Comparison of ENCODE assay signal across 16 mouse cellular contexts in the genomic region with DNA sequence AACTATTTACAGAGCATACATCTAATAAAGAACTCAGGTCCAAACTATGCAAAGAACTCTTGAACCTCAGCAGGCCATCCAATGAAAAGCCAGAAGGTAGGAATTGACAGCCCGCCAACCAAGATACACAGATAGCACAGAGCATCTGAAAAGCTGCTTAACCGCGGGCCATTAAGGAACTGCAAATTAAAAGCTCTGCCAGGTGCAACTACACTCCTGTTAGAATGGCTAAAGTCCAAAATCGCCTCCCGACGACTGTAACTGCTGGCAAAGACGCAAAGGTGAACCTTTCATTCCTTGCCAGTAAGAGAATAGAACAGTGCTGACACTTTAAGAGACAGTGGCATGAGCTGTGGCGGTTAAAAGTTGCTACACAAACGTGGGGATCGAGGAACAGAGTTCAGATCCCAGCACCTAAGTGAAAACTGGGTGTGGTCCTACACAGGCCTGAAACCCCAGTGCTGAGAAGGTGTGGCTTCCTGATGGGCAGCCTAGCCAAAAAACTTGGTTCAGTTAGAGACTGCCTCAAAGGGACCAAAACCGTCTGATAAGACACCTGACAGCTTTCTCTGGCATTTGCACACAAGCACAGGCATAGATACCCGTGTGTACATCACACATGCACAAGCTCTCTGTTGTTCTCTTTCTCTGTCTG. TPM values are rescaled to one million over a fixed set of nuclear protein-coding genes. Genes with fewer than 3 reads are reported as not detected.
A peak's percentile ranks its signal among the peaks of the same experiment; 100 is the strongest.
DNase-seq lines count a peak whose midpoint lies in the region; ATAC-seq lines count a peak whose summit lies in the region.
"Had no signal": no experiment of that assay in that cellular context is flagged by ENCODE, and none has a peak within 500 bp of the region (broad histone marks: within the 10 kb centered on the region; RNA-seq: fewer than 3 reads in every experiment).

No protein-coding gene starts in this region.

- no peaks in the 10 kb centered on the region for H3K27me3 ChIP-seq in heart, embryonic 10.5 days (ENCODE audit: insufficient read depth, poor library complexity, severe bottlenecking)
- H3K27me3 ChIP-seq in midbrain, embryonic 11.5 days (ENCODE audit: control insufficient read depth, insufficient read depth, low read length): no peaks in the 10 kb centered on the region
- no peaks in the 10 kb centered on the region for H3K27me3 ChIP-seq in midbrain, embryonic 10.5 days (ENCODE audit: low read depth, poor library complexity, severe bottlenecking)
- H3K27me3 ChIP-seq: CH12.LX; limb, embryonic 13.5 days; lung, embryonic 15.5 days; neural tube, embryonic 13.5 days had no signal

- H3K4me3 ChIP-seq in heart, embryonic 10.5 days: no peak overlapping the region
- no peak overlapping the region for H3K4me3 ChIP-seq in midbrain, embryonic 11.5 days (ENCODE audit: low read depth, low read length)
- no peak overlapping the region for H3K4me3 ChIP-seq in midbrain, embryonic 10.5 days
- H3K4me3 ChIP-seq: limb, embryonic 13.5 days; lung, embryonic 15.5 days; neural tube, embryonic 13.5 days had no signal

- ATAC-seq in midbrain, embryonic 11.5 days (ENCODE audit: low FRiP score): no peak
- ATAC-seq in megakaryocyte-erythroid progenitor cell, adult 5-6 weeks (replicated peaks; ENCODE audit: low FRiP score, low TSS enrichment, poor library complexity, severe bottlenecking): peak; percentile 79
- ATAC-seq: activated CD4-positive, CD25-positive, alpha-beta regulatory T cell, adult 4 months had no signal

- H3K9me3 ChIP-seq in heart, embryonic 10.5 days: no peaks in the 10 kb centered on the region
- no peaks in the 10 kb centered on the region for H3K9me3 ChIP-seq in midbrain, embryonic 11.5 days (ENCODE audit: control insufficient read depth, low read length)
- no peaks in the 10 kb centered on the region for H3K9me3 ChIP-seq in midbrain, embryonic 10.5 days (replicated peaks)
- H3K9me3 ChIP-seq: limb, embryonic 13.5 days; lung, embryonic 15.5 days; neural tube, embryonic 13.5 days had no signal

- no peaks in the 10 kb centered on the region for H3K4me1 ChIP-seq in heart, embryonic 10.5 days
- H3K4me1 ChIP-seq in midbrain, embryonic 11.5 days (ENCODE audit: control insufficient read depth, insufficient read depth, low read length): no peaks in the 10 kb centered on the region
- H3K4me1 ChIP-seq in midbrain, embryonic 10.5 days: 0 out of 2 replicates have a peak, but pooled peaks cover 3% of the 10 kb centered on the region
- H3K4me1 ChIP-seq: lung, embryonic 15.5 days; neural tube, embryonic 13.5 days had no signal

- DNase-seq in heart, embryonic 10.5 days (ENCODE audit: low spot score): peak; percentile 47
- no peak for DNase-seq in heart, adult 8-10 months (ENCODE audit: low spot score)
- DNase-seq in midbrain, embryonic 11.5 days (ENCODE audit: low spot score, missing footprints): peak; percentile 17
- no peak for DNase-seq in midbrain, embryonic 10.5 days (ENCODE audit: low spot score)
- peak; percentile 46 for DNase-seq in yolk sac, embryonic 10.5 days (ENCODE audit: low spot score)
- DNase-seq in layer of hippocampus, postnatal 10 days (ENCODE audit: low spot score in 2 of 2): no peak
- DNase-seq in embryo, embryonic 10.5 days (ENCODE audit: low spot score): no peak
- DNase-seq: cerebellum, postnatal 14 days; gastrocnemius, postnatal 36 days; spleen, adult 18-20 months had no signal

- H3K9ac ChIP-seq in midbrain, embryonic 11.5 days (ENCODE audit: low read length): no peak overlapping the region
- H3K9ac ChIP-seq: limb, embryonic 13.5 days; lung, embryonic 15.5 days; neural tube, embryonic 13.5 days had no signal

- H3K36me3 ChIP-seq in heart, embryonic 10.5 days: no peaks in the 10 kb centered on the region
- H3K36me3 ChIP-seq in midbrain, embryonic 11.5 days (ENCODE audit: control insufficient read depth, insufficient read depth, low read length): no peaks in the 10 kb centered on the region
- no peaks in the 10 kb centered on the region for H3K36me3 ChIP-seq in midbrain, embryonic 10.5 days
- H3K36me3 ChIP-seq: limb, embryonic 13.5 days; lung, embryonic 15.5 days; neural tube, embryonic 13.5 days had no signal

- no peak overlapping the region for H3K27ac ChIP-seq in heart, embryonic 10.5 days
- no peak overlapping the region for H3K27ac ChIP-seq in midbrain, embryonic 11.5 days (ENCODE audit: low read depth, low read length)
- H3K27ac ChIP-seq in midbrain, embryonic 10.5 days (replicated peaks): no peak overlapping the region
- H3K27ac ChIP-seq: limb, embryonic 13.5 days; lung, embryonic 15.5 days; neural tube, embryonic 13.5 days had no signal

- 53% methylated on average over 12 of the region's 12 CpGs for WGBS in heart, embryonic 10.5 days
- WGBS in midbrain, embryonic 11.5 days: 71% methylated on average over 12 of the region's 12 CpGs
- 77% methylated on average over 12 of the region's 12 CpGs for WGBS in midbrain, embryonic 10.5 days

- H3K4me2 ChIP-seq in midbrain, embryonic 11.5 days: no peak overlapping the region
- H3K4me2 ChIP-seq: limb, embryonic 13.5 days; lung, embryonic 15.5 days; neural tube, embryonic 13.5 days had no signal

RNA-seq across cellular contexts. Expression of gene Rcbtb2, which starts 10.5 kb away (rescaled TPM):
- polyA plus RNA-seq in heart, embryonic 10.5 days (2016; fragmentation: Nextera tagmentation; extraction: Ambion mirVana): 81.2 and 99.9 TPM in 2 replicates
- 10 to 100 TPM; 18.2 to 30.9 (median 21.1) TPM for total RNA-seq in heart, adult 8-10 months (2022)
- polyA plus RNA-seq in midbrain, embryonic 11.5 days (2014; fragmentation: Nextera tagmentation; extraction: Ambion mirVana): 169 and 177 TPM in 2 replicates
- 163 and 168 TPM in 2 replicates for polyA plus RNA-seq in midbrain, embryonic 10.5 days (2016; fragmentation: Nextera tagmentation; extraction: Ambion mirVana)
- total RNA-seq in megakaryocyte-erythroid progenitor cell, adult 5-6 weeks (2014; fragmentation: Nextera tagmentation): 16.7 and 26.2 TPM in 2 replicates
- 20.5 and 33.5 TPM in 2 replicates for total RNA-seq in megakaryocyte-erythroid progenitor cell, adult 5-6 weeks (2017)
- 10 to 100 TPM; 33.0 to 33.1 TPM for total RNA-seq in layer of hippocampus, postnatal 10 days (2021)

Comparison
In these comparisons a context has a peak if more than half of its experiments do, and no peak if none do; other contexts are left out.
1. DNase-seq: peak in heart, embryonic 10.5 days (single experiment), midbrain, embryonic 11.5 days (single experiment) and yolk sac, embryonic 10.5 days (single experiment); none in heart, adult 8-10 months (single experiment), midbrain, embryonic 10.5 days (single experiment), layer of hippocampus, postnatal 10 days (0 of 2) and embryo, embryonic 10.5 days (single experiment).